Mouse (Mus musculus) gastrocnemius, postnatal 14 days (tissue): ENCODE data around the gene Ficd. TPM values are rescaled to one million over a fixed set of nuclear protein-coding genes. Genes with fewer than 3 reads are reported as not detected.
A peak's percentile ranks its signal among the peaks of the same experiment; 100 is the strongest.

Experiments used
- DNase-seq: peaks from one replicate; pipeline ENCODE4 v3.0.0; 2021; ENCODE audit warnings: mixed read lengths
- intact Hi-C: fragments of 180-260 bp; cut with DNase I; formaldehyde crosslinking; loops from one replicate; pipeline ENCODE4 v1.15.1; 2025; ENCODE audit warnings: low total_unique reads
- total RNA-seq, 2 experiments: library from RNA; stranded (reverse); gene quantifications; 2 replicates each; pipeline ENCODE4 v1.2.3; 2021

The Ficd gene
- total RNA-seq, 2 experiments from 2014 or later, result 4.9 TPM

- intact Hi-C loops, result no loop called here
These were observed 53.0 kb downstream of the Ficd start for GRCm38 (mm10) chr5:113788645-113789044.

GRCm38 (mm10) chr5:113789075-113789788, 53.6 kb downstream of the Ficd start:
- intact Hi-C loops, result no loop called here
- DNase-seq, result peak; percentile 69

More at GRCm38 (mm10) chr5:113788645-113789044, 53.0 kb downstream of the Ficd start:
- no peak for DNase-seq

Other genes with a start within 250 kb of the Ficd start
- under 1 TPM; 0.44 to 0.72 TPM for gene Wscd2, start 245.5 kb upstream of the Ficd start, total RNA-seq
- 10 to 100 TPM; 14.6 to 14.8 TPM for gene Cmklr1, start 85.4 kb upstream of the Ficd start, total RNA-seq
- gene 1700069L16Rik, start 11.0 kb upstream of the Ficd start, total RNA-seq, result not detected
- 1 to 10 TPM; 6.5 to 6.9 TPM for gene Sart3, start 36.7 kb downstream of the Ficd start, total RNA-seq
- 100 to 1,000 TPM in 1 of 2 experiments, 10 to 100 TPM in 1; 92.5 to 102 TPM for gene Iscu, start 36.9 kb downstream of the Ficd start, total RNA-seq
- 10 to 100 TPM in 1 of 2 experiments, 1 to 10 TPM in 1; 5.8 to 11.2 TPM for gene Tmem119, start 64.7 kb downstream of the Ficd start, total RNA-seq
- 1 to 10 TPM; 1.1 TPM for gene Selplg, start 96.8 kb downstream of the Ficd start, total RNA-seq
- 10 to 100 TPM; 24.0 to 28.7 TPM for gene Coro1c, start 173.0 kb downstream of the Ficd start, total RNA-seq